ENCODE assay signal across 22 mouse cellular contexts in genomic region chr11:80134744-80135143, GRCm38 (mm10).
"Had no signal": no experiment of that assay in that cellular context is flagged by ENCODE, and none has a peak within 500 bp of the region (broad histone marks: within the 10 kb centered on the region; RNA-seq: fewer than 3 reads in every experiment).

No protein-coding gene starts in this region.

- H3K9ac ChIP-seq: limb, embryonic 13.5 days; liver, embryonic 12.5 days; liver, embryonic 15.5 days; lung, embryonic 15.5 days; midbrain, embryonic 13.5 days had no signal

- H3K4me3 ChIP-seq: limb, embryonic 10.5 days; limb, embryonic 13.5 days; liver, embryonic 12.5 days; liver, embryonic 15.5 days; lung, embryonic 15.5 days; midbrain, embryonic 13.5 days; myocyte had no signal

- DNase-seq: kidney, adult 2 months; kidney, postnatal 25 days; liver; lung, adult 18-20 months; lung, postnatal 10 days; lung, postnatal 36 days; right cerebral cortex, adult 18-20 months; right cerebral cortex, postnatal 14 days; right cerebral cortex, postnatal 4 days; thymus, adult 2 months; thymus, postnatal 14 days; thymus, postnatal 4 days had no signal

- H3K4me1 ChIP-seq: limb, embryonic 10.5 days; liver, embryonic 12.5 days; lung, embryonic 15.5 days; midbrain, embryonic 13.5 days had no signal

- H3K27me3 ChIP-seq: limb, embryonic 13.5 days; liver, embryonic 12.5 days; liver, embryonic 15.5 days; lung, embryonic 15.5 days; midbrain, embryonic 13.5 days had no signal

- H3K27ac ChIP-seq: kidney, postnatal 0 days; limb, embryonic 10.5 days; limb, embryonic 13.5 days; liver, embryonic 12.5 days; liver, embryonic 15.5 days; lung, embryonic 15.5 days; midbrain, embryonic 13.5 days; stomach, postnatal 0 days had no signal

- H3K9me3 ChIP-seq: limb, embryonic 10.5 days; limb, embryonic 13.5 days; liver, embryonic 12.5 days; liver, embryonic 15.5 days; lung, embryonic 15.5 days; midbrain, embryonic 13.5 days had no signal

- H3K4me2 ChIP-seq: limb, embryonic 13.5 days; liver, embryonic 12.5 days; liver, embryonic 15.5 days; lung, embryonic 15.5 days; midbrain, embryonic 13.5 days had no signal

- ATAC-seq: liver, embryonic 12.5 days; midbrain, embryonic 13.5 days; midbrain, embryonic 16.5 days had no signal
